Mouse (Mus musculus) ES-E14 (cell line): Measurements from ENCODE around the gene Frzb.

Source experiments
- MAFK ChIP-seq: IDR thresholded peaks from 2 replicates; pipeline ENCODE4 v1.6.1; 2014; ENCODE audit warnings: mild to moderate bottlenecking, low read depth, low read length, inconsistent platforms; ENCODE audit not compliant: insufficient read depth
- ZNF384 ChIP-seq: IDR thresholded peaks from 2 replicates; pipeline ENCODE4 v1.6.1; 2012; ENCODE audit warnings: low read depth, low read length, inconsistent platforms

GRCm38 (mm10) chr2:80384447-80384846 lies 63.0 kb downstream of the Frzb start:
- TF ChIP-seq ZNF384 (no peak), MAFK (no peak)
